Mouse (Mus musculus) hindbrain, embryonic 14.5 days (tissue): ENCODE measurements around the gene Pafah1b2. TPM values are rescaled to one million over a fixed set of nuclear protein-coding genes. Genes with fewer than 3 reads are reported as not detected.

Experiments used
- ATAC-seq: fragments of 200-750 bp; cut with Nextera tagmentation; 2 replicates; pipeline ENCODE4 v1.8.0; 2017; ENCODE audit warnings: moderate number of reproducible peaks, mild to moderate bottlenecking, moderate TSS enrichment, moderate library complexity; ENCODE audit not compliant: low FRiP score
- DNase-seq: peaks from one replicate; pipeline ENCODE4 v3.0.0-alpha.2; 2015; ENCODE audit warnings: low spot score
- H3K27ac ChIP-seq: fragments of 300-500 bp; sonication (generic); 2 replicates; pipeline ENCODE4 v1.5.1; 2014; ENCODE audit warnings: mild to moderate bottlenecking, moderate library complexity
- H3K27me3 ChIP-seq: fragments of 300-500 bp; sonication (generic); 2 replicates; pipeline ENCODE4 v1.6.1; 2014; ENCODE audit warnings: mild to moderate bottlenecking, low read length, mixed read lengths; ENCODE audit not compliant: control insufficient read depth, insufficient read depth
- H3K36me3 ChIP-seq: fragments of 300-500 bp; sonication (generic); replicated peaks from 2 replicates; pipeline ENCODE4 v1.6.1; 2014; ENCODE audit not compliant: control insufficient read depth, insufficient read depth
- H3K4me1 ChIP-seq: fragments of 300-500 bp; sonication (generic); replicated peaks from 2 replicates; pipeline ENCODE4 v1.6.1; 2014; ENCODE audit warnings: antibody characterized with exemption, low read length, mixed read lengths; ENCODE audit not compliant: control insufficient read depth, insufficient read depth
- H3K4me2 ChIP-seq: fragments of 300-500 bp; sonication (generic); replicated peaks from 2 replicates; pipeline ENCODE4 v1.6.1; 2014; ENCODE audit warnings: mild to moderate bottlenecking, moderate library complexity
- H3K4me3 ChIP-seq: fragments of 300-500 bp; sonication (generic); replicated peaks from 2 replicates; pipeline ENCODE4 v1.5.1; 2014; ENCODE audit warnings: mild to moderate bottlenecking, low read length
- H3K9ac ChIP-seq: fragments of 300-500 bp; sonication (generic); 2 replicates; pipeline ENCODE4 v1.6.1; 2014
- H3K9me3 ChIP-seq: fragments of 300-500 bp; sonication (generic); 2 replicates; pipeline ENCODE4 v1.6.1; 2016; ENCODE audit warnings: low read length; ENCODE audit not compliant: control insufficient read depth
- WGBS: fragments of 180-500 bp; shearing (Covaris S2); extraction: QIAGEN DNeasy Blood & Tissue Kit; methylation state at CpG from one replicate; pipeline ENCODE4 v1.1.7; 2014; 5-methylcytosine and 5-hydroxymethylcytosine counted together
- polyA plus RNA-seq: library from polyadenylated mRNA; unstranded; fragments of >200 nt; fragmentation: Nextera tagmentation; extraction: Ambion mirVana; gene quantifications from 2 replicates; pipeline ENCODE4 v1.2.1, GENCODE M21; 2014

Gene Pafah1b2
- polyA plus RNA-seq, 1 experiment from 2014 or later = 289 TPM

GRCm38 (mm10) chr9:45963577-45963976 lies 48.9 kb downstream of the Pafah1b2 start:
- 95% methylated on average over 6 of the region's 6 CpGs for WGBS
- Histone ChIP-seq H3K27ac (no peak overlapping the region), H3K4me3 (no peak overlapping the region), H3K9me3 (no peaks in the 10 kb centered on the region), H3K4me2 (no peak overlapping the region), H3K27me3 (no peaks in the 10 kb centered on the region), H3K4me1 (no peaks in the 10 kb centered on the region), H3K36me3 (peaks cover 85% of the 10 kb centered on the region), H3K9ac (no peak overlapping the region)
- DNase-seq (no peak), ATAC-seq (no peak)

- H3K27me3 ChIP-seq = no peaks in the 10 kb centered on the region
- no peak overlapping the region for H3K9ac ChIP-seq
- H3K36me3 ChIP-seq = peaks cover 68% of the 10 kb centered on the region
- WGBS = 79% methylated on average over 2 of the region's 2 CpGs
- no peak overlapping the region for H3K4me3 ChIP-seq
- no peaks in the 10 kb centered on the region for H3K9me3 ChIP-seq
- no peak overlapping the region for H3K4me2 ChIP-seq
- DNase-seq (no peak), ATAC-seq (no peak)
- H3K27ac ChIP-seq = no peak overlapping the region
- no peaks in the 10 kb centered on the region for H3K4me1 ChIP-seq
Measured at GRCm38 (mm10) chr9:45961855-45962254, 50.6 kb downstream of the Pafah1b2 start.

GRCm38 (mm10) chr9:45959661-45960060 lies 52.8 kb downstream of the Pafah1b2 start:
- H3K36me3 ChIP-seq = peaks cover 46% of the 10 kb centered on the region
- H3K4me1 ChIP-seq = peaks cover 7% of the 10 kb centered on the region; the same call in 1 of the 2 replicates
- no peak overlapping the region for H3K4me3 ChIP-seq
- H3K4me2 ChIP-seq = no peak overlapping the region
- no peaks in the 10 kb centered on the region for H3K27me3 ChIP-seq
- DNase-seq = no peak
- WGBS = 90% methylated on average over 7 of the region's 7 CpGs
- no peaks in the 10 kb centered on the region for H3K9me3 ChIP-seq
- H3K9ac ChIP-seq = no peak overlapping the region
- H3K27ac ChIP-seq = no peak overlapping the region
- no peak for ATAC-seq

GRCm38 (mm10) chr9:45958851-45959250 lies 53.6 kb downstream of the Pafah1b2 start:
- H3K36me3 ChIP-seq = peaks cover 38% of the 10 kb centered on the region
- no peak for ATAC-seq
- no peaks in the 10 kb centered on the region for H3K27me3 ChIP-seq
- no peak for DNase-seq
- no peak overlapping the region for H3K4me3 ChIP-seq
- 48% methylated on average over 4 of the region's 4 CpGs for WGBS
- H3K9me3 ChIP-seq = no peaks in the 10 kb centered on the region
- peaks cover 13% of the 10 kb centered on the region; the same call in 1 of the 2 replicates for H3K4me1 ChIP-seq
- H3K27ac ChIP-seq = peak overlapping the region; percentile 44; the same call in 1 of the 2 replicates
- H3K4me2 ChIP-seq = no peak overlapping the region
- no peak overlapping the region for H3K9ac ChIP-seq

- H3K9ac ChIP-seq = no peak overlapping the region
- 72% methylated on average over 7 of the region's 7 CpGs for WGBS
Measured at GRCm38 (mm10) chr9:45958023-45958670, 54.3 kb downstream of the Pafah1b2 start.

GRCm38 (mm10) chr9:45955107-45955963 lies 57.2 kb downstream of the Pafah1b2 start, which contains the start of gene Sidt2:
Gene Sidt2 (minus strand): TSS chr9:45955258.
- no peaks in the 10 kb centered on the region for H3K9me3 ChIP-seq
- peak within 1 kb of the TSS; percentile 88 for H3K4me2 ChIP-seq
- H3K4me1 ChIP-seq = peaks cover 21% of the 10 kb centered on the region; the same call in 1 of the 2 replicates
- peak within 1 kb of the TSS; percentile 81 for H3K27ac ChIP-seq
- under 1% methylated on average over 48 of the region's 48 CpGs for WGBS
- peaks cover 27% of the 10 kb centered on the region for H3K36me3 ChIP-seq
- peak; percentile 90 for DNase-seq
- H3K4me3 ChIP-seq = peak within 1 kb of the TSS; percentile 86
- H3K9ac ChIP-seq = peak within 1 kb of the TSS; percentile 92
- H3K27me3 ChIP-seq = no peaks in the 10 kb centered on the region
- peak; percentile 96 for ATAC-seq

More at GRCm38 (mm10) chr9:45958023-45958670, 54.3 kb downstream of the Pafah1b2 start:
- peak overlapping the region; percentile 44; the same call in 1 of the 2 replicates for H3K27ac ChIP-seq
- no peak overlapping the region for H3K4me3 ChIP-seq
- H3K27me3 ChIP-seq = no peaks in the 10 kb centered on the region
- peaks cover 21% of the 10 kb centered on the region; the same call in 1 of the 2 replicates for H3K4me1 ChIP-seq
- no peaks in the 10 kb centered on the region for H3K9me3 ChIP-seq
- DNase-seq (no peak), ATAC-seq (no peak)
- H3K36me3 ChIP-seq = peaks cover 31% of the 10 kb centered on the region
- H3K4me2 ChIP-seq = no peak overlapping the region

GRCm38 (mm10) chr9:45954294-45955106 lies 58.0 kb downstream of the Pafah1b2 start:
- Histone ChIP-seq H3K9ac (peak overlapping the region; percentile 92), H3K9me3 (no peaks in the 10 kb centered on the region), H3K36me3 (peaks cover 32% of the 10 kb centered on the region), H3K4me1 (peaks cover 21% of the 10 kb centered on the region; the same call in 1 of the 2 replicates), H3K4me2 (peak overlapping the region; percentile 88), H3K4me3 (peak overlapping the region; percentile 86), H3K27ac (peak overlapping the region; percentile 81), H3K27me3 (no peaks in the 10 kb centered on the region)
- WGBS = under 1% methylated on average over 51 of the region's 63 CpGs
- peak; percentile 58 for ATAC-seq
- peak; percentile 43 for DNase-seq

GRCm38 (mm10) chr9:45953511-45954293 lies 58.8 kb downstream of the Pafah1b2 start:
- Histone ChIP-seq H3K4me2 (peak overlapping the region; percentile 88), H3K4me3 (peak overlapping the region; percentile 86), H3K4me1 (peaks cover 21% of the 10 kb centered on the region; the same call in 1 of the 2 replicates), H3K9me3 (no peaks in the 10 kb centered on the region), H3K27ac (no peak overlapping the region), H3K9ac (peak overlapping the region; percentile 92), H3K36me3 (peaks cover 39% of the 10 kb centered on the region), H3K27me3 (no peaks in the 10 kb centered on the region)
- ATAC-seq (no peak), DNase-seq (no peak)
- 66% methylated on average over 13 of the region's 13 CpGs for WGBS
